Mouse (Mus musculus) neural tube, embryonic 12.5 days (tissue): Measurements from ENCODE around the gene Foxp1. TPM values are rescaled to one million over a fixed set of nuclear protein-coding genes. Genes with fewer than 3 reads are reported as not detected.

Experiments
- ATAC-seq: fragments of 200-750 bp; cut with Nextera tagmentation; 2 replicates; pipeline ENCODE4 v1.8.0; 2017; ENCODE audit warnings: low read depth, mild to moderate bottlenecking, moderate TSS enrichment, moderate library complexity; ENCODE audit not compliant: low FRiP score
- H3K27ac ChIP-seq: fragments of 300-500 bp; sonication (generic); 2 replicates; pipeline ENCODE4 v1.5.1; 2016
- H3K27me3 ChIP-seq: fragments of 300-500 bp; sonication (generic); replicated peaks from 2 replicates; pipeline ENCODE4 v1.6.1; 2016; ENCODE audit warnings: mild to moderate bottlenecking
- H3K36me3 ChIP-seq: fragments of 300-500 bp; sonication (generic); 2 replicates; pipeline ENCODE4 v1.6.1; 2016; ENCODE audit warnings: mild to moderate bottlenecking
- H3K4me1 ChIP-seq: fragments of 300-500 bp; sonication (generic); 2 replicates; pipeline ENCODE4 v1.6.1; 2016
- H3K4me2 ChIP-seq: fragments of 300-500 bp; sonication (generic); replicated peaks from 2 replicates; pipeline ENCODE4 v1.6.1; 2016; ENCODE audit warnings: mild to moderate bottlenecking
- H3K4me3 ChIP-seq: fragments of 300-500 bp; sonication (generic); 2 replicates; pipeline ENCODE4 v1.5.1; 2016
- H3K9ac ChIP-seq: fragments of 300-500 bp; sonication (generic); 2 replicates; pipeline ENCODE4 v1.6.1; 2016; ENCODE audit warnings: mild to moderate bottlenecking
- H3K9me3 ChIP-seq: fragments of 300-500 bp; sonication (generic); 2 replicates; pipeline ENCODE4 v1.6.1; 2016; ENCODE audit warnings: mild to moderate bottlenecking
- WGBS: fragments of 180-500 bp; shearing (Covaris S2); methylation state at CpG from one replicate; pipeline ENCODE4 v1.1.7; 2016; 5-methylcytosine and 5-hydroxymethylcytosine counted together
- polyA plus RNA-seq: library from polyadenylated mRNA; unstranded; fragments of >200 nt; fragmentation: Nextera tagmentation; extraction: Ambion mirVana; gene quantifications from 2 replicates; pipeline ENCODE4 v1.2.1, GENCODE M21; 2016

The Foxp1 gene
- polyA plus RNA-seq, 1 experiment from 2014 or later: 91.8 TPM

GRCm38 (mm10) chr6:99184051-99184450, 338.5 kb downstream of the Foxp1 start:
- no peaks in the 10 kb centered on the region for H3K27me3 ChIP-seq
- no peaks in the 10 kb centered on the region for H3K36me3 ChIP-seq
- no peak overlapping the region for H3K4me3 ChIP-seq
- ATAC-seq: no peak
- H3K27ac ChIP-seq: no peak overlapping the region
- H3K9ac ChIP-seq: no peak overlapping the region
- 0 out of 2 replicates have a peak, but pooled peaks cover 6% of the 10 kb centered on the region for H3K4me1 ChIP-seq
- H3K4me2 ChIP-seq: no peak overlapping the region
- 90% methylated on average over 5 of the region's 5 CpGs for WGBS
- no peaks in the 10 kb centered on the region for H3K9me3 ChIP-seq

GRCm38 (mm10) chr6:99182777-99183176, 339.7 kb downstream of the Foxp1 start:
- H3K36me3 ChIP-seq: no peaks in the 10 kb centered on the region
- H3K27me3 ChIP-seq: no peaks in the 10 kb centered on the region
- WGBS: 87% methylated on average over 4 of the region's 4 CpGs
- no peak overlapping the region for H3K4me3 ChIP-seq
- no peak overlapping the region for H3K27ac ChIP-seq
- ATAC-seq: no peak
- H3K4me1 ChIP-seq: 0 out of 2 replicates have a peak, but pooled peaks cover 6% of the 10 kb centered on the region
- no peak overlapping the region for H3K4me2 ChIP-seq
- no peak overlapping the region for H3K9ac ChIP-seq
- no peaks in the 10 kb centered on the region for H3K9me3 ChIP-seq

DNA sequence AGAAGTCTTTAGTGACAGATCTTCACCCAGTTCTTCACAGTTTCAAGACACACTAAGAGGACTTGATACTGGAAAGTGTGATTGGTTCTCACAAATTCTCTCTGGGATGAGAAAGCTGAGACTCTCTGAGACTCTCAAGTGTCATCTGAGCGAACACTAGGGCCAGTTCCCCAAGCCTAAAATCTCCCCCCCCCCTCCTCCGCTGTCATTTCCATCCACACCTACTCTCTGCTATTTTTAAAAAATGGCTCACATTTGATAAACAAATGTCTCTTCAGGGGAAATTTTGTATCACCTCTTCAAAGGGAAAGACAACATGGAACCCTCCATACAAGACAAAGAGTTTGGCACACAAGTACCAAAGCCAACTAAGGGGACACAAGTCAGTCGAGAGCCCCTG, 346.3 kb downstream of the Foxp1 start:
- Histone ChIP-seq H3K36me3 (no peaks in the 10 kb centered on the region), H3K4me2 (no peak overlapping the region), H3K27ac (no peak overlapping the region), H3K9me3 (no peaks in the 10 kb centered on the region), H3K4me3 (no peak overlapping the region), H3K4me1 (no peaks in the 10 kb centered on the region), H3K27me3 (no peaks in the 10 kb centered on the region), H3K9ac (no peak overlapping the region)
- no peak for ATAC-seq
- WGBS: 92% methylated on average over 3 of the region's 3 CpGs

DNA sequence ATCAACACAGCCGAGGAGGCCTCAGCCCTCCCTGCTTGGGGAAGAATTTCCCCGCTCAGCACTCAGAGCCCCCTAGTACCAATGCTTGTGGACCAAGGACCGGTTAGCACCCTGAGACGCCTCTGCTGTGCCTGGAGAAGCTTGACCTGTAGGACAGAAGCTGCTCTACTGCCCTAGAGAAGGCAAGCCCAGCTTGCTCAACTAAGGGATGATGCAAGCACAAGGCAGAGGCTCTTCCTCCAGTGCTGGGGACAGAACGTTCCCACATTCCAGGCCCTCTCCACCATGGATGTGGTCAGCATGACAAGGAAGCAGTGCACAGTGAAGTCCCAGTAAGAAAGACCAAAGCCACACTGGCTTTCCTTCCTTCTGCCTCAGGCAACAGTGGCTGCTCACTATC, 347.1 kb downstream of the Foxp1 start:
- Histone ChIP-seq H3K4me3 (no peak overlapping the region), H3K27ac (no peak overlapping the region), H3K36me3 (no peaks in the 10 kb centered on the region), H3K9me3 (no peaks in the 10 kb centered on the region), H3K4me2 (no peak overlapping the region), H3K9ac (no peak overlapping the region), H3K4me1 (no peaks in the 10 kb centered on the region), H3K27me3 (no peaks in the 10 kb centered on the region)
- ATAC-seq: no peak
- WGBS: 78% methylated on average over 5 of the region's 5 CpGs

DNA sequence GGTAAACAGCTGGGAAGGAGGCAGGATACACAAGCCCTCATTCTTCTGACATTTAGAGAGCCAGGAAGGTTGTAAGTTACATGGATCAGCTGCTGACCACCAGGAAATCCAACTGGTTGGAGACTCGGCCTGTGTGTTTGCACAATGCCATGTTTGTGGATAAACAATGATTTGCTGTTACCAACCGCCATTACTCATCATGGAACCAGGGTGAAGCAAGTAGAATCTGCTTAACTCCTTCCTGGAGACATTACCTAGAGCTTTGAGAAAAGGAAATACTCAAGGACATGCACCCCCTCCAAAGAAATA, 348.7 kb downstream of the Foxp1 start:
- Histone ChIP-seq H3K4me1 (no peaks in the 10 kb centered on the region; the same call in 1 of the 2 replicates), H3K27me3 (no peaks in the 10 kb centered on the region), H3K27ac (no peak overlapping the region), H3K4me2 (no peak overlapping the region), H3K36me3 (no peaks in the 10 kb centered on the region), H3K4me3 (no peak overlapping the region), H3K9ac (no peak overlapping the region), H3K9me3 (no peaks in the 10 kb centered on the region)
- WGBS: 78% methylated on average over 2 of the region's 2 CpGs
- no peak for ATAC-seq

DNA sequence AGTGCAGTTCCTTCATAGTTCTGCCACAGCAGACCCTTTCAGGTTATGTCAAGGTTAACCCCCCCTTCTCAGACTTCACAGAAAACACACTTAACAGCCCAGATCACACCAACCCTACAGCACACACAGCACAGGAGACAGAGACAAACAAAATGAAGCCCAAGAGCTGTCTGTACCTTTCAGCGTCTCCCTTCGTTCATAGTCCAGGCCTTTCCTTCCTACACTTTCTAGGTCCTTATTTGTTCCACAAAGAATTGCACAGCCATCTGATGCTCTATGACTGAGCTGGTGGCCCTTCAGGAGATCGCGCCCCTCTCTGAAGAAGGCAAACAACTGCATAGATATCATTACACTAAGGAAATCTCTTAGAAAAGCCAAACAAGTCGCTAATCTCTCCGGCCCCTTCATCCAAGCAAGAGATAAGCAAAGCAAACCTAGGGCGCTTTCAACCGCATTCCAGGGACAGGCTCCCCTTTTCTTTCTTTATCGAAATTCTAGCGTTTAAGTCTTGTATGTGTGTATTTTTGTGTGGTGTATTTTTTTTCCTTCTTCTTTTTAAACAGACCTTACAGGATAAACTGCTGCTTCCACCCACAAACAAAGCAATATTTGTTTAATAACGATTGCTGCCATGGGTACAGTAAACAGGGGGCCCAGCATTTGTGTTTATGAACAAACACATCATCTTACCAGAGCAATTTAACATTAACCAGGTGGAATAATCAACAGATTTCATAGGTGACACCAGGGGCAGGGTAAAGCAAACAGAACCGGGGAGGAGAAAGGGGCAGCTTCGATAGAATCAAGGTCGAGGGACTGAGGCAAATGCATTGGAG, 349.2 kb downstream of the Foxp1 start:
- no peak overlapping the region for H3K9ac ChIP-seq
- H3K27ac ChIP-seq: no peak overlapping the region
- ATAC-seq: no peak
- no peaks in the 10 kb centered on the region for H3K9me3 ChIP-seq
- no peaks in the 10 kb centered on the region for H3K36me3 ChIP-seq
- no peak overlapping the region for H3K4me3 ChIP-seq
- no peaks in the 10 kb centered on the region; the same call in 1 of the 2 replicates for H3K4me1 ChIP-seq
- H3K4me2 ChIP-seq: no peak overlapping the region
- WGBS: 81% methylated on average over 14 of the region's 14 CpGs
- H3K27me3 ChIP-seq: no peaks in the 10 kb centered on the region

DNA sequence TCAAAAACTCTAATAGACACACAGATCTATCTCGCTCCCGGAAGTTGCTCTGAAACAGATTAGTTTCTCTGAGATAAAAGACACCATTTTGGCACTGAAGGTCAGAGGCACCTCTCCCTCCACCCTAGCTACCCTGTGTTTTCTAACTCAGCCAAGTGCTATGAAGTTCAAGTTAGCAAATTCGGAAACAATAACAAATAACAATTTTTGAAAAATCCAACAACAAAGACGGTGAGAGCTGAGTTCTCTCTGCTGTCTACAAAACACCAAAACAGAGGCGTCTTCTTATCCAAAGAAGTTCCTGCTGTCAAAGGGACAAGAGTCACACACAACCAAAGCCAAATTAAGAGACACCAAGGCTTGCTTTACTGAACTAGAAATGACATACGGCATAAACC, 349.9 kb downstream of the Foxp1 start:
- no peaks in the 10 kb centered on the region for H3K27me3 ChIP-seq
- no peak for ATAC-seq
- no peak overlapping the region for H3K27ac ChIP-seq
- no peaks in the 10 kb centered on the region; the same call in 1 of the 2 replicates for H3K4me1 ChIP-seq
- no peak overlapping the region for H3K4me2 ChIP-seq
- no peak overlapping the region for H3K4me3 ChIP-seq
- 94% methylated on average over 6 of the region's 6 CpGs for WGBS
- H3K9me3 ChIP-seq: no peaks in the 10 kb centered on the region
- H3K36me3 ChIP-seq: no peaks in the 10 kb centered on the region
- no peak overlapping the region for H3K9ac ChIP-seq

DNA sequence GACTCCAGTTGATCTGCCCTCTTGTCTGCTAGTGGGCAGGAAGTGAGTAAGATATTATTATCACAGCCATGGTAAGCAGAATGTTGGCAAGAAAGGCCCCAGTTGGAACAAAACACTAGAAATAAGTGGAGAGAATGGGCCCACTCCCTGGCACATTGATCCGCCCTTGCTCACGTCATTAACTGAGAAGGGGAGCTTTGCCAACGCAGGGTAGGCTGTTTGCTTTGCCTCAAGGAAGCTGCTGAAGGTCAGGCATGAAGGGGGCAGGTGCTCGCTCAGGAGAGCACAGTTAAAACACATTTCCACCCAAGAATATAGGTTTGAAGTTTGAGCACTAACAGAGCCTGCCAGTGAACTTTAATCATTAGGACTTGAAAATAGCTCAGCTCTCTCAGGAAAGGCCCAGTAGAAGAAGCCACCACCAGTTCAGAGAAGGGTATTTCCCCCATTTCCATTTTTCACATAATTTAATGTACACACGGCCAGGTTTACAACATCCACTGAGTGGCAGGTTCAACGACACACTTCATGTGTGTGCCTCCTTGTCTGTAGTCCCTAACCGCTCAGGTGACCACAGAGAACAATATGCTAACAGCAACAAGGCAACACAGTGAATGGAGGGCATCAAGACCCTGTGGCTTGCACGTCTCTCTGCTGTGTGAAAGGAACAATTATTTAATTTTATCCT, 350.5 kb downstream of the Foxp1 start:
- Histone ChIP-seq H3K27me3 (no peaks in the 10 kb centered on the region), H3K27ac (no peak overlapping the region), H3K4me3 (no peak overlapping the region), H3K4me2 (no peak overlapping the region), H3K4me1 (no peaks in the 10 kb centered on the region; the same call in 1 of the 2 replicates), H3K9ac (no peak overlapping the region), H3K36me3 (no peaks in the 10 kb centered on the region), H3K9me3 (no peaks in the 10 kb centered on the region)
- 87% methylated on average over 8 of the region's 8 CpGs for WGBS
- ATAC-seq: no peak

DNA sequence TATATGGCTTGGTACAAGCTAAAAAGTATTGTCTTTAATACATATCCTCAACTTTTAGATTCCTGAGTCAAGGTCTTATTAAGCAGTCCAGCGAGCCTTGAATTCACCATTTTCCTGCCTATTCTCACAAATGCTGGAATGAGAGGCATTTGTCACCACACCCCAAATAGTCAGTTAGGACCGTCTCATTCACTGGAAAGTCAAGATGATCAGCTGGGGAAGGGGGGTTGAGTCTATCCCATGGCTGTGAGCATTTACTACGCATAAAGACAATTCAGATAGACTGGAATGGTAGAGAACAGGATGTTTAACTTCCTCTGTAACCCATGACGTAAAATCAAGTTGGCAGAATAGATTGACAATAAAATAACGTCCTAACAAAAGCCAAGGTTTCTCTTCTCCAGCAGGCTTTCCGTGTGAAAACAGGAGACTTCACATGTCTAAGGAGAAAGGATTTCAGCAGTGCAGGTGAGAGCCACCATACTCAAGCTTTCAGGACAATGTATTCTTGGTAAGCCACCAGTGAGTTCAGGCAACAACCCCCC, 351.2 kb downstream of the Foxp1 start:
- no peak overlapping the region for H3K4me2 ChIP-seq
- no peak overlapping the region for H3K9ac ChIP-seq
- no peaks in the 10 kb centered on the region for H3K27me3 ChIP-seq
- no peaks in the 10 kb centered on the region for H3K36me3 ChIP-seq
- H3K4me3 ChIP-seq: no peak overlapping the region
- no peak overlapping the region for H3K27ac ChIP-seq
- WGBS: 77% methylated on average over 6 of the region's 6 CpGs
- H3K4me1 ChIP-seq: no peaks in the 10 kb centered on the region; the same call in 1 of the 2 replicates
- no peak for ATAC-seq
- no peaks in the 10 kb centered on the region for H3K9me3 ChIP-seq

GRCm38 (mm10) chr6:99168727-99169126, 353.8 kb downstream of the Foxp1 start:
- no peak overlapping the region for H3K9ac ChIP-seq
- H3K9me3 ChIP-seq: no peaks in the 10 kb centered on the region
- ATAC-seq: no peak
- H3K4me2 ChIP-seq: no peak overlapping the region
- H3K27ac ChIP-seq: no peak overlapping the region
- no peaks in the 10 kb centered on the region; the same call in 1 of the 2 replicates for H3K4me1 ChIP-seq
- no peaks in the 10 kb centered on the region for H3K27me3 ChIP-seq
- H3K36me3 ChIP-seq: no peaks in the 10 kb centered on the region
- no peak overlapping the region for H3K4me3 ChIP-seq
- 78% methylated on average over 2 of the region's 2 CpGs for WGBS

DNA sequence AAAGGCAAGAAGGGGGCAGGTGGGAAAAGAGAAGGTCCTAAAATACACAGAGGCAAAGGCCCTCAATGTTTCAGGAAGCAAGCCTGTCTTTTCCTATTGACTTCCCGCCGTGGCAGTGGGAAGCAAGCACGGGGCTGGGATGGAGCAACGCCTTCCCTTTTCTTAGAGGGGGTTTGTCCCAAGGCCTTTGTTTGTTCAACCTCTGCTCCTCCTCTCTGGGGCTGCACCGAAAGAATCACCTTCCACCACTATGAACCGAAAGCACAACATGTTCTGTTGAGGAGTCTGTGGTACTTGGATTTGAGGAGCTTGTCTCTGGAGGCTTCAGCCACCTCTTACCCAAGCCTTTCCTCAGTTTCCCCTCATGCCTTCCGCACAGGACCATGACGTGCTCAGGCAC, 355.5 kb downstream of the Foxp1 start:
- ATAC-seq: no peak
- no peak overlapping the region for H3K27ac ChIP-seq
- WGBS: 54% methylated on average over 8 of the region's 8 CpGs

DNA sequence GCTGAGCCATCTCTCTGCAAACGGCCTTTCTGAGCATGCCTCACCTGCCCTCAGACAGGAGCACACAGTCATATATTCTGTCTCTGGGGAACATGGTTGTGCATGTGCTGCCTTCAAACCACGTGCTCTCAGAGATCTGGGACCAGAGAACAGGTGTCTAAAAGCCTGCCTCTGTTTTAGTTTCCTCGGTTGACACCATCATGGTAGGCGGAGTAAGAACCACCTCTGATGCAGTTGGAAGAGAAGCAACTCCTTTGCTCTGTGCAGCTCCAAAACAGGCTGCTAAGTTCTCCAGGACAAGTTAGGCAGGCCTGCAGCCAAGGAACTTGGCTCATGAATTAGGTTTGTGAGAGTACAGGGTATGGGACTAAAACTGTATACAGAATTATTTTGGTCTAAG, 356.4 kb downstream of the Foxp1 start:
- H3K4me1 ChIP-seq: no peaks in the 10 kb centered on the region; the same call in 1 of the 2 replicates

More for the DNA sequence above, 355.5 kb downstream of the Foxp1 start:
- Histone ChIP-seq H3K36me3 (no peaks in the 10 kb centered on the region), H3K4me3 (no peak overlapping the region), H3K27me3 (no peaks in the 10 kb centered on the region), H3K4me1 (no peaks in the 10 kb centered on the region; the same call in 1 of the 2 replicates), H3K9me3 (no peaks in the 10 kb centered on the region), H3K4me2 (no peak overlapping the region), H3K9ac (no peak overlapping the region)

More for the DNA sequence above, 356.4 kb downstream of the Foxp1 start:
- Histone ChIP-seq H3K4me3 (no peak overlapping the region), H3K27me3 (no peaks in the 10 kb centered on the region), H3K36me3 (no peaks in the 10 kb centered on the region), H3K9ac (no peak overlapping the region), H3K9me3 (no peaks in the 10 kb centered on the region), H3K27ac (no peak overlapping the region), H3K4me2 (no peak overlapping the region)
- no peak for ATAC-seq
- WGBS: 95% methylated on average over 4 of the region's 4 CpGs
